Mouse (Mus musculus): ENCODE measurements around the gene Kiss1r.

GRCm38 (mm10) chr10:79936284-79936910 is 19.6 kb downstream of the Kiss1r start:
- TF ChIP-seq CTCF (IDR thresholded peaks at IDR 0.05; ENCODE audit: low read depth) = no peak
- no peak for TF ChIP-seq EP300 (IDR thresholded peaks at IDR 0.05; ENCODE audit: low read depth)

Data from heart, postnatal 0 days (tissue).